Mouse (Mus musculus) stomach, embryonic 15.5 days (tissue): Measurements from ENCODE around the gene Plxnb3. TPM values are rescaled to one million over a fixed set of nuclear protein-coding genes. Genes with fewer than 3 reads are reported as not detected.
"Not testable (repeated sequence)": the region's sequence is repeated elsewhere in the genome, so short reads cannot be mapped to it uniquely, and the experiment has no call there.

Experiments used
- ATAC-seq: fragments of 200-750 bp; cut with Nextera tagmentation; 2 replicates; pipeline ENCODE4 v1.8.0; 2017; ENCODE audit warnings: low read depth, moderate number of reproducible peaks, moderate TSS enrichment; ENCODE audit not compliant: insufficient read depth, low FRiP score
- H3K27ac ChIP-seq: fragments of 300-500 bp; sonication (generic); 2 replicates; pipeline ENCODE4 v1.5.1; 2015; ENCODE audit warnings: mild to moderate bottlenecking, inconsistent platforms
- H3K27me3 ChIP-seq: fragments of 300-500 bp; sonication (generic); replicated peaks from 2 replicates; pipeline ENCODE4 v1.6.1; 2015; ENCODE audit warnings: inconsistent platforms
- H3K36me3 ChIP-seq: fragments of 300-500 bp; sonication (generic); 2 replicates; pipeline ENCODE4 v1.6.1; 2015; ENCODE audit warnings: inconsistent platforms
- H3K4me1 ChIP-seq: fragments of 300-500 bp; sonication (generic); 2 replicates; pipeline ENCODE4 v1.6.1; 2015; ENCODE audit warnings: inconsistent platforms
- H3K4me2 ChIP-seq: fragments of 300-500 bp; sonication (generic); 2 replicates; pipeline ENCODE4 v1.6.1; 2015; ENCODE audit warnings: mild to moderate bottlenecking, inconsistent platforms
- H3K4me3 ChIP-seq: fragments of 300-500 bp; sonication (generic); replicated peaks from 2 replicates; pipeline ENCODE4 v1.5.1; 2015; ENCODE audit warnings: inconsistent platforms
- H3K9ac ChIP-seq: fragments of 300-500 bp; sonication (generic); 2 replicates; pipeline ENCODE4 v1.6.1; 2015; ENCODE audit warnings: inconsistent platforms
- H3K9me3 ChIP-seq: fragments of 300-500 bp; sonication (generic); 2 replicates; pipeline ENCODE4 v1.6.1; 2016; ENCODE audit warnings: inconsistent platforms
- WGBS: fragments of 180-500 bp; shearing (Covaris S2); methylation state at CpG from one replicate; pipeline ENCODE4 v1.1.7; 2015; 5-methylcytosine and 5-hydroxymethylcytosine counted together
- polyA plus RNA-seq: library from polyadenylated mRNA; unstranded; fragments of >200 nt; fragmentation: Nextera tagmentation; extraction: Ambion mirVana; gene quantifications from 2 replicates; pipeline ENCODE4 v1.2.1, GENCODE M21; 2015

Plxnb3 gene
- polyA plus RNA-seq, 1 experiment from 2014 or later = 0.68 TPM

DNA sequence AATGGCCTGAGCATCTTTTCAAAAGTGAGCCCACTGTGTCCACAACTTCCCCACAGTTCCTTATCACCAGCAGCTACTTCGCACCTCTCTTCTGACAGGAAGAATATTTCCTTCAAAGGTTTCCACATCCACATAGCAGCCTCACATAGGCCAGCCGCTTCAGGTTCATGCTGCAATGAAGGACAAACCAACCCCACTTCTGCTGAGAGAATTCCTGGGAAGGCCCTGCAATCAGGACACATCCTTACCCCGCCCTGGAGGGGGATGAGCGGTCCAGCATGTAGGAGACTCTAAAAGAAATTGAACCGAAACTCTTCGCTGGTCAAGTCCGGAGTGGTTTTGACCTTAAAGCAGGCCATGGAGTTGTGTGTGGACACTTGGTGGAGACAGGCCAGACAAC, 17.0 kb upstream of the Plxnb3 start:
- H3K27me3 ChIP-seq, H3K4me1 ChIP-seq, H3K4me3 ChIP-seq, H3K36me3 ChIP-seq, H3K9me3 ChIP-seq, H3K9ac ChIP-seq, H3K4me2 ChIP-seq, ATAC-seq, H3K27ac ChIP-seq: not testable (repeated sequence)
- 94% methylated on average over 7 of the region's 7 CpGs for WGBS

GRCm38 (mm10) chrX:73744774-73745481, 12.0 kb upstream of the Plxnb3 start:
- Histone ChIP-seq H3K4me3 (no peak overlapping the region), H3K4me1 (no peaks in the 10 kb centered on the region), H3K27ac (no peak overlapping the region), H3K27me3 (no peaks in the 10 kb centered on the region), H3K9ac (no peak overlapping the region), H3K4me2 (no peak overlapping the region), H3K9me3 (no peaks in the 10 kb centered on the region), H3K36me3 (no peaks in the 10 kb centered on the region)
- 60% methylated on average over 1 of the region's 1 CpGs for WGBS
- ATAC-seq = no peak

- no peak overlapping the region for H3K9ac ChIP-seq
- no peaks in the 10 kb centered on the region for H3K36me3 ChIP-seq
- H3K27ac ChIP-seq = no peak overlapping the region
- no peaks in the 10 kb centered on the region for H3K9me3 ChIP-seq
- no peak overlapping the region for H3K4me3 ChIP-seq
- ATAC-seq = no peak
- H3K4me2 ChIP-seq = no peak overlapping the region
- no peaks in the 10 kb centered on the region for H3K27me3 ChIP-seq
- WGBS = 100% methylated on average over 1 of the region's 1 CpGs
- H3K4me1 ChIP-seq = no peaks in the 10 kb centered on the region
Observed at GRCm38 (mm10) chrX:73748977-73749376, 7.9 kb upstream of the Plxnb3 start.

DNA sequence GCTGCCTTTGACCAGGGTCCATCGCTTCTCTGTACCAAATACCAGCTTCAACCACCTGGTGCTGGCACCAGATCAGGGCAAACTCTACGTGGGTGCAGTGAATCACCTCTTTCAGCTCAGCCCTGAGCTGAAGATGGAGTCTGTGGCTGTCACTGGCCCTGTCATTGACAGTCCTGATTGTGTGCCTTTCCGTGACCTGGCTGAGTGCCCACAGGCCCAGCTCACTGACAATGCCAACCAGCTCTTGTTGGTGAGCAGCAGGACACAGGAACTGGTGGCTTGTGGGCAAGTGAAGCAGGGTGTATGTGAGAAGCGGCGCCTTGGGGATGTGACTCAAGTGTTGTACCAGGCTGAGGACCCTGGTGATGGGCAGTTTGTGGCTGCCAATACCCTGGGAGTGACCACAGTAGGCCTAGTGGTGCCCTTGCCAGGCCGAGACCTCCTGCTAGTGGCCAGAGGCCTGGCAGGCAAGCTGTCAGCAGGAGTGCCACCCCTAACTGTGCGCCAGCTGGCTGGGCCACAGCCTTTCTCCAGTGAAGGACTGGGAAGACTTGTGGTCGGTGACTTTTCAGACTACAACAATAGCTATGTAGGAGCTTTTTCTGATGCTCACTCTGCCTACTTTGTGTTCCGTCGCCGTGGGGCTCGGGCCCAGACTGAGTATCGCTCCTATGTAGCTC, 1.9 kb downstream of the Plxnb3 start:
- Histone ChIP-seq H3K9me3 (no peaks in the 10 kb centered on the region), H3K4me2 (no peak overlapping the region), H3K27me3 (no peaks in the 10 kb centered on the region; the same call in 1 of the 2 replicates), H3K4me3 (no peak overlapping the region), H3K4me1 (no peaks in the 10 kb centered on the region), H3K27ac (no peak overlapping the region), H3K9ac (no peak overlapping the region), H3K36me3 (no peaks in the 10 kb centered on the region)
- no peak for ATAC-seq
- 83% methylated on average over 13 of the region's 13 CpGs for WGBS

GRCm38 (mm10) chrX:73765311-73765710, 8.4 kb downstream of the Plxnb3 start:
- 75% methylated on average over 1 of the region's 1 CpGs for WGBS
- Histone ChIP-seq H3K9me3 (no peaks in the 10 kb centered on the region), H3K9ac (no peak overlapping the region), H3K4me3 (no peak overlapping the region), H3K4me2 (no peak overlapping the region), H3K4me1 (no peaks in the 10 kb centered on the region), H3K27me3 (no peaks in the 10 kb centered on the region), H3K27ac (no peak overlapping the region), H3K36me3 (no peaks in the 10 kb centered on the region)
- ATAC-seq = no peak

- no peaks in the 10 kb centered on the region for H3K36me3 ChIP-seq
- no peaks in the 10 kb centered on the region for H3K27me3 ChIP-seq
- 58% methylated on average over 9 of the region's 9 CpGs for WGBS
- H3K9ac ChIP-seq = no peak overlapping the region
- ATAC-seq = no peak
- no peaks in the 10 kb centered on the region for H3K9me3 ChIP-seq
- H3K4me2 ChIP-seq = no peak overlapping the region
- no peak overlapping the region for H3K27ac ChIP-seq
- H3K4me3 ChIP-seq = no peak overlapping the region
- H3K4me1 ChIP-seq = no peaks in the 10 kb centered on the region
Observed at GRCm38 (mm10) chrX:73767267-73767666, 10.4 kb downstream of the Plxnb3 start.

- 50% methylated on average over 9 of the region's 9 CpGs for WGBS
- H3K4me2 ChIP-seq = no peak within 1 kb of the TSS
- H3K9me3 ChIP-seq = no peaks in the 10 kb centered on the region
- no peak within 1 kb of the TSS for H3K9ac ChIP-seq
- 0 out of 2 replicates have a peak, but pooled peaks cover 4% of the 10 kb centered on the region for H3K4me1 ChIP-seq
- peak within 1 kb of the TSS; percentile 35; the same call in 1 of the 2 replicates for H3K27ac ChIP-seq
- no peaks in the 10 kb centered on the region for H3K27me3 ChIP-seq
- no peaks in the 10 kb centered on the region for H3K36me3 ChIP-seq
- ATAC-seq = no peak
- no peak within 1 kb of the TSS for H3K4me3 ChIP-seq
Observed at GRCm38 (mm10) chrX:73774168-73774760, 17.4 kb downstream of the Plxnb3 start, which contains the start of gene Srpk3. TSS of gene Srpk3 (plus strand) at chrX:73774405.

GRCm38 (mm10) chrX:73774802-73775483, 18.1 kb downstream of the Plxnb3 start:
- peak overlapping the region; percentile 35; the same call in 1 of the 2 replicates for H3K27ac ChIP-seq
- WGBS = 62% methylated on average over 10 of the region's 10 CpGs

GRCm38 (mm10) chrX:73782227-73782626, 25.3 kb downstream of the Plxnb3 start:
- Histone ChIP-seq H3K9me3 (no peaks in the 10 kb centered on the region), H3K9ac (no peak overlapping the region), H3K4me2 (no peak overlapping the region), H3K4me1 (no peaks in the 10 kb centered on the region), H3K27me3 (no peaks in the 10 kb centered on the region), H3K36me3 (peaks cover 13% of the 10 kb centered on the region; the same call in 1 of the 2 replicates), H3K27ac (no peak overlapping the region), H3K4me3 (no peak overlapping the region)
- 84% methylated on average over 3 of the region's 3 CpGs for WGBS
- ATAC-seq = no peak

More at GRCm38 (mm10) chrX:73774802-73775483, 18.1 kb downstream of the Plxnb3 start:
- H3K9ac ChIP-seq = no peak overlapping the region
- H3K4me2 ChIP-seq = no peak overlapping the region
- H3K4me3 ChIP-seq = no peak overlapping the region
- 0 out of 2 replicates have a peak, but pooled peaks cover 2% of the 10 kb centered on the region for H3K36me3 ChIP-seq
- no peaks in the 10 kb centered on the region for H3K27me3 ChIP-seq
- 0 out of 2 replicates have a peak, but pooled peaks cover 4% of the 10 kb centered on the region for H3K4me1 ChIP-seq
- no peaks in the 10 kb centered on the region for H3K9me3 ChIP-seq
- peak; percentile 61; the same call in 1 of the 2 replicates for ATAC-seq

DNA sequence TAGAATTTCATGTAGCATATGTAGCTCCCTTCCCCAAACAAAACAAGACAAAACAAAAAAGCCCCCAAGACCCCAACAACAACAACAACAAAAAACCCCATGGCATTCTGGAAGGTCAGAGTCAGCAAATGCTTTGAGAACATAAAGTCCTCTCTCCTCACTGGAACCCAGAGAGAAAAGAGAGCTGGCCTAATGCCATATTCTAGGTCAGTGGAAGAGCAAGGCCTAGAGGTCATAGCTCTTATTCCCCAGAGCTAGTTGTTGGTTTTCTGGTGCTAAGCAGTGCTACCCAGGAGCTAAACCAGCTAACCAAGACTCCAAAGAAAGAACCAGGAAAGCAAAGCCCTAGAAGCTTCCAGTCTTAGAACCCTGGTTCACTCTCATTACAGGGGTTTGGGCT, 28.8 kb downstream of the Plxnb3 start:
- H3K4me3 ChIP-seq = peak overlapping the region; percentile 63
- peak overlapping the region; percentile 34 for H3K9ac ChIP-seq
- H3K4me2 ChIP-seq = peak overlapping the region; percentile 57
- H3K4me1 ChIP-seq = peaks cover 10% of the 10 kb centered on the region; the same call in 1 of the 2 replicates
- no peaks in the 10 kb centered on the region for H3K9me3 ChIP-seq
- ATAC-seq = no peak
- H3K27me3 ChIP-seq = no peaks in the 10 kb centered on the region
- H3K27ac ChIP-seq = peak overlapping the region; percentile 93; the same call in 1 of the 2 replicates
- peaks cover 4% of the 10 kb centered on the region; the same call in 1 of the 2 replicates for H3K36me3 ChIP-seq

DNA sequence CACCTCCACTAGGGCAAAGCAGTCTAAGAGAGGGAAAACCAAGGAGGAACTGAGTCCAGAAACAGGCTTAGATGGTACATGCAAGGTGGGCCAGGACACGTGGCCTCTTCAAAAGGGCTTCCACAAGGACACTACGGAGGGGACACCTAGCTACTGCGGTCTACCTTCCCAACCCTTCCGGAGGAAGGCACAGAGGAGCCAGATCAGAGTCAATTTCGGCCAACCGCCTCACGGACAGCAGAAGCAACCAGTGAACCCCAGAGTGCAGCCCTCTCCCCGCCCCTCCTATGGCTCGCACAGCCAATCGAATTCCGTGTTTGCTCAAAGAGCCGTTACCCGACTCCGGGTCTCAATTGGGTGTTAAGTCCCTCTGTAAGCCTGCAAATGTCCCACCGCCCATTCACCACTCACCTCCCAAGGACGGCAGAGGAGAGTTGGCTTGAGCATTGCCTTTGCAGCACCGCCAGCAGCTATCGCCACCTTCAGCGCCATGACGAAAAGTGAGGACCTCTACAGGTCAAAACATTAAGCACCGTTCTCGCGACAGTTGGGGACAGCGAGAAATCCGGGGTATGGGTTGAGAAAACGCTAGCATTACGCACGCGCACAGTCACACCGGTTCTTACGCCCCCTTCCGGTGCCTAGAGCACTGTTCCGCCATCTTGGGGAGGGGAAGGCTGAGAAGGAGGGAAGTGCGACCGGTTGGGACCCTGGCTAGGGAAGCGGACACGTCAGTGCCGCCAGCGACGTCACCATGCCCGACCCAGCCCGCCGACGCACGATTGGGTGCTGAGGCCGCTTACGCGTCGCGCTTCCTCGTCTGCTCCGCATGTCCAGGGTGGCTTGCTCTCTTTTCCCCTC, 29.7 kb downstream of the Plxnb3 start, which contains the start of the genes Idh3g and Ssr4:
Gene Idh3g, minus strand, starts transcription at position 534 of the 861 bp plus-strand sequence.
Gene Ssr4, plus strand, starts transcription at position 665 of the 861 bp plus-strand sequence.
- Histone ChIP-seq H3K4me1 (peaks cover 10% of the 10 kb centered on the region; the same call in 1 of the 2 replicates), H3K27me3 (no peaks in the 10 kb centered on the region), H3K27ac (peak within 1 kb of the TSS; percentile 93), H3K4me3 (peak within 1 kb of the TSS; percentile 63), H3K36me3 (no peaks in the 10 kb centered on the region; the same call in 1 of the 2 replicates), H3K9me3 (no peaks in the 10 kb centered on the region), H3K9ac (peak within 1 kb of the TSS; percentile 63), H3K4me2 (peak within 1 kb of the TSS; percentile 57)
- ATAC-seq = peak; percentile 94
- 16% methylated on average over 52 of the region's 52 CpGs for WGBS
